21 mouse cellular contexts compared by ENCODE assay signal in the genomic region with DNA sequence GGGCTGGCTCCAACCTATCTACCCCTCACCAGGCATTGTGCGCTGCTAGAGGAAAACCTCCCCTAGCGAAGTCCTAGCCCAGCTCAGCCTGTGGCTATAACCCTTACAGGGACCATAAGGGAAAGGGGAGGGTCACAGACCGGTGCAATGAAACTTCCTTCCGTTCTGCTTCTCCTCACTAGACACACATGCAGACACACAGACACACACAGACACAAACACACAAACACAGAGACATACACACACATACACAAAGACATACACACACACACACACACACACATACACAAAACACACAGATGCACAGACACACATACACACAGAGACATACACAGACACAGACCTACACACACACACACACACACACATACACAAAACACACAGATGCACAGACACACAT. TPM values are rescaled to one million over a fixed set of nuclear protein-coding genes. Genes with fewer than 3 reads are reported as not detected.
DNase-seq lines count a peak whose midpoint lies in the region; ATAC-seq and TF ChIP-seq lines count a peak whose summit lies in the region.
"Had no signal": no experiment of that assay in that cellular context is flagged by ENCODE, and none has a peak within 500 bp of the region (broad histone marks: within the 10 kb centered on the region; RNA-seq: fewer than 3 reads in every experiment).

No protein-coding gene starts in this region.

- no peak overlapping the region for H3K4me2 ChIP-seq in forebrain, postnatal 0 days (ENCODE audit: low read depth)
- no peak overlapping the region for H3K4me2 ChIP-seq in forebrain, embryonic 15.5 days (replicated peaks)
- no peak overlapping the region for H3K4me2 ChIP-seq in heart, embryonic 16.5 days (ENCODE audit: low read depth, low read length)
- no peak overlapping the region for H3K4me2 ChIP-seq in midbrain, embryonic 13.5 days (replicated peaks)
- no peak overlapping the region for H3K4me2 ChIP-seq in midbrain, embryonic 16.5 days (ENCODE audit: low read length)
- H3K4me2 ChIP-seq: kidney, embryonic 15.5 days; liver, embryonic 11.5 days; lung, embryonic 15.5 days had no signal

- TF ChIP-seq CTCF in forebrain, postnatal 0 days (IDR thresholded peaks at IDR 0.05; ENCODE audit: low read depth): no peak
- no peak for TF ChIP-seq CTCF in bone marrow, adult 2 months (IDR thresholded peaks at IDR 0.05; ENCODE audit: control insufficient read depth, insufficient read depth, low read length)

- H3K27ac ChIP-seq in forebrain, postnatal 0 days (ENCODE audit: low read depth, low read length): 0 out of 2 replicates have a peak overlapping the region, but pooled peaks have one; percentile 15
- no peak overlapping the region for H3K27ac ChIP-seq in forebrain, embryonic 15.5 days (replicated peaks)
- H3K27ac ChIP-seq in heart, embryonic 16.5 days (ENCODE audit: low read length): peak overlapping the region; percentile 37
- no peak overlapping the region for H3K27ac ChIP-seq in midbrain, embryonic 13.5 days
- H3K27ac ChIP-seq in midbrain, embryonic 16.5 days (ENCODE audit: low read length): no peak overlapping the region
- peak overlapping the region; percentile 49 for H3K27ac ChIP-seq in bone marrow, adult 2 months (ENCODE audit: control insufficient read depth, insufficient read depth, low read depth, low read length, poor library complexity)
- H3K27ac ChIP-seq: kidney, embryonic 15.5 days; lung, embryonic 15.5 days; macrophage; stomach, postnatal 0 days had no signal

- H3K9ac ChIP-seq in forebrain, postnatal 0 days: no peak overlapping the region
- no peak overlapping the region for H3K9ac ChIP-seq in forebrain, embryonic 15.5 days (replicated peaks)
- no peak overlapping the region; the same call in 1 of the 2 replicates for H3K9ac ChIP-seq in heart, embryonic 16.5 days (ENCODE audit: low read length)
- H3K9ac ChIP-seq in midbrain, embryonic 13.5 days (replicated peaks): peak overlapping the region; percentile 32; the same call in 1 of the 2 replicates
- H3K9ac ChIP-seq in midbrain, embryonic 16.5 days (ENCODE audit: low read depth, low read length): no peak overlapping the region
- H3K9ac ChIP-seq: kidney, embryonic 15.5 days; lung, embryonic 15.5 days had no signal

- 59% methylated on average over 4 of the region's 4 CpGs for WGBS in forebrain, postnatal 0 days
- 63% methylated on average over 4 of the region's 4 CpGs for WGBS in forebrain, embryonic 15.5 days
- 52% methylated on average over 4 of the region's 4 CpGs for WGBS in heart, embryonic 16.5 days
- WGBS in midbrain, embryonic 13.5 days: 56% methylated on average over 4 of the region's 4 CpGs
- WGBS in midbrain, embryonic 16.5 days: 33% methylated on average over 4 of the region's 4 CpGs
- WGBS in bone marrow, adult 2 months: 10% methylated on average over 4 of the region's 4 CpGs

- no peaks in the 10 kb centered on the region for H3K4me1 ChIP-seq in forebrain, postnatal 0 days (ENCODE audit: insufficient read depth)
- H3K4me1 ChIP-seq in forebrain, embryonic 15.5 days: no peaks in the 10 kb centered on the region
- peaks cover 24% of the 10 kb centered on the region for H3K4me1 ChIP-seq in heart, embryonic 16.5 days (ENCODE audit: control insufficient read depth, insufficient read depth, low read length)
- H3K4me1 ChIP-seq in midbrain, embryonic 13.5 days (replicated peaks): peaks cover 17% of the 10 kb centered on the region
- peaks cover 6% of the 10 kb centered on the region; the same call in 1 of the 2 replicates for H3K4me1 ChIP-seq in midbrain, embryonic 16.5 days (ENCODE audit: control insufficient read depth, insufficient read depth, low read length)
- peaks cover 6% of the 10 kb centered on the region for H3K4me1 ChIP-seq in bone marrow, adult 2 months (ENCODE audit: control insufficient read depth, insufficient read depth, low read length)

- peaks cover 5% of the 10 kb centered on the region; the same call in 1 of the 2 replicates for H3K36me3 ChIP-seq in forebrain, postnatal 0 days (ENCODE audit: insufficient read depth)
- no peaks in the 10 kb centered on the region for H3K36me3 ChIP-seq in forebrain, embryonic 15.5 days
- H3K36me3 ChIP-seq in heart, embryonic 16.5 days (ENCODE audit: control insufficient read depth, insufficient read depth): no peaks in the 10 kb centered on the region
- H3K36me3 ChIP-seq in midbrain, embryonic 13.5 days: no peaks in the 10 kb centered on the region
- H3K36me3 ChIP-seq in midbrain, embryonic 16.5 days (ENCODE audit: control insufficient read depth, insufficient read depth, low read length): no peaks in the 10 kb centered on the region; the same call in 1 of the 2 replicates

- no peaks in the 10 kb centered on the region for H3K9me3 ChIP-seq in forebrain, postnatal 0 days (ENCODE audit: low read length)
- H3K9me3 ChIP-seq in forebrain, embryonic 15.5 days: no peaks in the 10 kb centered on the region
- H3K9me3 ChIP-seq in heart, embryonic 16.5 days (replicated peaks; ENCODE audit: control insufficient read depth, low read length): 0 out of 2 replicates have a peak, but pooled peaks cover under 1% of the 10 kb centered on the region
- H3K9me3 ChIP-seq in midbrain, embryonic 13.5 days: no peaks in the 10 kb centered on the region
- H3K9me3 ChIP-seq in midbrain, embryonic 16.5 days (replicated peaks; ENCODE audit: control insufficient read depth, low read length, poor library complexity, severe bottlenecking): 0 out of 2 replicates have a peak, but pooled peaks cover 2% of the 10 kb centered on the region
- H3K9me3 ChIP-seq: kidney, embryonic 15.5 days; lung, embryonic 15.5 days had no signal

- no peak overlapping the region for H3K4me3 ChIP-seq in forebrain, postnatal 0 days (ENCODE audit: low read depth, low read length)
- no peak overlapping the region for H3K4me3 ChIP-seq in forebrain, embryonic 15.5 days
- H3K4me3 ChIP-seq in heart, embryonic 16.5 days (ENCODE audit: low read length): no peak overlapping the region
- H3K4me3 ChIP-seq in midbrain, embryonic 13.5 days (replicated peaks): no peak overlapping the region
- H3K4me3 ChIP-seq in midbrain, embryonic 16.5 days (ENCODE audit: low read depth, low read length): no peak overlapping the region
- H3K4me3 ChIP-seq in bone marrow, adult 2 months (replicated peaks; ENCODE audit: control insufficient read depth, low read depth, low read length): no peak overlapping the region
- H3K4me3 ChIP-seq: kidney, embryonic 15.5 days; lung, embryonic 15.5 days had no signal

- no peak for TF ChIP-seq POLR2A in bone marrow, adult 2 months (IDR thresholded peaks at IDR 0.05; ENCODE audit: borderline replicate concordance, control insufficient read depth, low read depth, low read length)

- no peak for ATAC-seq in forebrain, postnatal 0 days
- no peak for ATAC-seq in forebrain, embryonic 15.5 days (replicated peaks)
- no peak for ATAC-seq in heart, embryonic 16.5 days (replicated peaks; ENCODE audit: extremely low read depth, insufficient read depth, low FRiP score)
- no peak for ATAC-seq in midbrain, embryonic 13.5 days
- ATAC-seq in midbrain, embryonic 16.5 days: no peak
- ATAC-seq: forebrain, embryonic 16.5 days; intestine, embryonic 16.5 days had no signal

- no peak for DNase-seq in forebrain, postnatal 0 days
- DNase-seq in heart, adult 9 months (ENCODE audit: low spot score in 2 of 2): no peak
- DNase-seq in cerebellum, adult 18-20 months: no peak
- DNase-seq: adrenal gland, adult 2 months; cerebellum, adult 11 months; cerebellum, postnatal 25 days; gastrocnemius, postnatal 10 days; left cerebral cortex, postnatal 4 days; right cerebral cortex, adult 18-20 months had no signal

- H3K27me3 ChIP-seq in forebrain, postnatal 0 days (ENCODE audit: insufficient read depth, low read length): no peaks in the 10 kb centered on the region
- no peaks in the 10 kb centered on the region for H3K27me3 ChIP-seq in forebrain, embryonic 15.5 days
- H3K27me3 ChIP-seq in heart, embryonic 16.5 days (ENCODE audit: control insufficient read depth, insufficient read depth, low read length): no peaks in the 10 kb centered on the region
- H3K27me3 ChIP-seq in midbrain, embryonic 13.5 days: 0 out of 2 replicates have a peak, but pooled peaks cover 2% of the 10 kb centered on the region
- H3K27me3 ChIP-seq in midbrain, embryonic 16.5 days (ENCODE audit: control insufficient read depth, insufficient read depth, low read depth, low read length): no peaks in the 10 kb centered on the region
- H3K27me3 ChIP-seq: kidney, embryonic 15.5 days; lung, embryonic 15.5 days had no signal

RNA-seq across cellular contexts. Expression of a gene that starts 11.5 kb away (rescaled TPM):
- 0.14 and 0.15 TPM in 2 replicates for total RNA-seq in forebrain, postnatal 0 days (2014; rRNA removed)
- 0.18 and 0.34 TPM in 2 replicates for polyA plus RNA-seq in forebrain, postnatal 0 days (2015; fragmentation: Nextera tagmentation; extraction: Ambion mirVana)
- 0.22 TPM in 1 of 2 replicates, not detected in the other for polyA plus RNA-seq in forebrain, embryonic 15.5 days (2015; fragmentation: Nextera tagmentation; extraction: Ambion mirVana)
- 2.8 and 9.6 TPM in 2 replicates for polyA plus RNA-seq in heart, embryonic 16.5 days (2015; fragmentation: Nextera tagmentation; extraction: Ambion mirVana)
- polyA plus RNA-seq in midbrain, embryonic 13.5 days (2015; fragmentation: Nextera tagmentation; extraction: Ambion mirVana): 0.17 and 0.31 TPM in 2 replicates
- polyA plus RNA-seq in midbrain, embryonic 16.5 days (2015; fragmentation: Nextera tagmentation; extraction: Ambion mirVana): 0.14 and 0.23 TPM in 2 replicates
- polyA plus RNA-seq in bone marrow, adult 2 months (2011; ENCODE audit: insufficient read depth, insufficient read length, low replicate concordance, missing spikeins): 2.3 and 7.3 TPM in 2 replicates
- polyA plus RNA-seq: liver, embryonic 11.5 days had no signal

RNA-seq across cellular contexts. Expression of a gene that starts 25.2 kb away (rescaled TPM):
- total RNA-seq in forebrain, postnatal 0 days (2014; rRNA removed): 16.6 and 22.0 TPM in 2 replicates
- 6.5 and 8.7 TPM in 2 replicates for polyA plus RNA-seq in forebrain, postnatal 0 days (2015; fragmentation: Nextera tagmentation; extraction: Ambion mirVana)
- 8.6 and 9.0 TPM in 2 replicates for polyA plus RNA-seq in forebrain, embryonic 15.5 days (2015; fragmentation: Nextera tagmentation; extraction: Ambion mirVana)
- polyA plus RNA-seq in heart, embryonic 16.5 days (2015; fragmentation: Nextera tagmentation; extraction: Ambion mirVana): 26.3 and 28.7 TPM in 2 replicates
- 7.2 and 9.0 TPM in 2 replicates for polyA plus RNA-seq in midbrain, embryonic 13.5 days (2015; fragmentation: Nextera tagmentation; extraction: Ambion mirVana)
- 19.7 and 21.3 TPM in 2 replicates for polyA plus RNA-seq in midbrain, embryonic 16.5 days (2015; fragmentation: Nextera tagmentation; extraction: Ambion mirVana)
- polyA plus RNA-seq in bone marrow, adult 2 months (2011; ENCODE audit: insufficient read depth, insufficient read length, low replicate concordance, missing spikeins): 15.3 and 17.0 TPM in 2 replicates

RNA-seq across cellular contexts. Expression of a gene that starts 35.7 kb away (rescaled TPM):
- total RNA-seq in forebrain, postnatal 0 days (2014; rRNA removed): 40.2 and 56.4 TPM in 2 replicates
- polyA plus RNA-seq in forebrain, postnatal 0 days (2015; fragmentation: Nextera tagmentation; extraction: Ambion mirVana): 123 and 135 TPM in 2 replicates
- polyA plus RNA-seq in forebrain, embryonic 15.5 days (2015; fragmentation: Nextera tagmentation; extraction: Ambion mirVana): 64.9 and 66.6 TPM in 2 replicates
- polyA plus RNA-seq in heart, embryonic 16.5 days (2015; fragmentation: Nextera tagmentation; extraction: Ambion mirVana): 71.0 and 76.0 TPM in 2 replicates
- polyA plus RNA-seq in midbrain, embryonic 13.5 days (2015; fragmentation: Nextera tagmentation; extraction: Ambion mirVana): 48.0 and 59.8 TPM in 2 replicates
- polyA plus RNA-seq in midbrain, embryonic 16.5 days (2015; fragmentation: Nextera tagmentation; extraction: Ambion mirVana): 92.1 and 100 TPM in 2 replicates
- 62.3 and 67.5 TPM in 2 replicates for polyA plus RNA-seq in bone marrow, adult 2 months (2011; ENCODE audit: insufficient read depth, insufficient read length, low replicate concordance, missing spikeins)

RNA-seq across cellular contexts. Expression of a gene that starts 37.0 kb away (rescaled TPM):
- 39.6 and 45.5 TPM in 2 replicates for total RNA-seq in forebrain, postnatal 0 days (2014; rRNA removed)
- polyA plus RNA-seq in forebrain, postnatal 0 days (2015; fragmentation: Nextera tagmentation; extraction: Ambion mirVana): 45.6 and 47.7 TPM in 2 replicates
- 30.6 and 32.7 TPM in 2 replicates for polyA plus RNA-seq in forebrain, embryonic 15.5 days (2015; fragmentation: Nextera tagmentation; extraction: Ambion mirVana)
- 18.1 and 22.9 TPM in 2 replicates for polyA plus RNA-seq in heart, embryonic 16.5 days (2015; fragmentation: Nextera tagmentation; extraction: Ambion mirVana)
- polyA plus RNA-seq in midbrain, embryonic 13.5 days (2015; fragmentation: Nextera tagmentation; extraction: Ambion mirVana): 32.8 and 37.0 TPM in 2 replicates
- 37.3 and 41.9 TPM in 2 replicates for polyA plus RNA-seq in midbrain, embryonic 16.5 days (2015; fragmentation: Nextera tagmentation; extraction: Ambion mirVana)
- 6.8 and 13.5 TPM in 2 replicates for polyA plus RNA-seq in bone marrow, adult 2 months (2011; ENCODE audit: insufficient read depth, insufficient read length, low replicate concordance, missing spikeins)

Comparison
In these comparisons a context has a peak if more than half of its experiments do, and no peak if none do; other contexts are left out.
1. H3K27ac ChIP-seq: peak in forebrain, postnatal 0 days (single experiment), heart, embryonic 16.5 days (single experiment) and bone marrow, adult 2 months (single experiment); none in forebrain, embryonic 15.5 days (single experiment), midbrain, embryonic 13.5 days (single experiment) and midbrain, embryonic 16.5 days (single experiment).